Mouse (Mus musculus): ENCODE data around the gene Kcnk15. TPM values are rescaled to one million over a fixed set of nuclear protein-coding genes. Genes with fewer than 3 reads are reported as not detected.

The Kcnk15 gene
- polyA plus RNA-seq, 1 experiment from 2014 or later: not detected

DNA sequence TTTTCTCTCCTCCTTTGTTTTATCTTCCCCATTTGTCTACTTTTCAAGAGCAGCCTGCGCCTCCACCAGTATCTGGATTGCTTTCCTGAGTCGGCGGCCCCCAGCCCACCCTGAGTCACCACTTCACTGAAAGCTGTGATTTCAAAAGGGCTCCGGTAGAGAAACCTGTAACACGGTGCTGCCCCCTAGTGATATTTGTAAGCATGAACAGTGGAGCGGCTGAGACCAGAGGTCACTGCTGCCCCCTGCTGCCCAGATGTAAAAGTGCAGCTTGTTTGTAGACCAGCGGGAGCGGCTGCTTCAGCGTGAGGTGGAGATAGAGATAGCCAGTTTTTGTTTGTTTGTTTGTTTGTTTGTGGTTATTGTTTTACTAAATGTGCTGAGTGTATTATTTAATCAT, 15.4 kb upstream of the Kcnk15 start:
- Histone ChIP-seq H3K27ac (replicated peaks) (no peak overlapping the region), H3K4me1 (no peaks in the 10 kb centered on the region), H3K4me2 (0 out of 2 replicates have a peak overlapping the region, but pooled peaks have one; percentile 19), H3K27me3 (replicated peaks) (no peaks in the 10 kb centered on the region; the same call in 1 of the 2 replicates), H3K9ac (replicated peaks) (no peak overlapping the region), H3K9me3 (replicated peaks) (no peaks in the 10 kb centered on the region), H3K4me3 (replicated peaks) (no peak overlapping the region), H3K36me3 (no peaks in the 10 kb centered on the region)
- WGBS: 29% methylated on average over 9 of the region's 9 CpGs
- peak; percentile 47; the same call in 1 of the 2 replicates for ATAC-seq (ENCODE audit: low FRiP score)

- no peaks in the 10 kb centered on the region; the same call in 1 of the 2 replicates for H3K27me3 ChIP-seq (replicated peaks)
- ATAC-seq (ENCODE audit: low FRiP score): no peak
- H3K9ac ChIP-seq (replicated peaks): no peak overlapping the region
- 58% methylated on average over 6 of the region's 6 CpGs for WGBS
- no peak overlapping the region for H3K4me3 ChIP-seq (replicated peaks)
- no peak overlapping the region for H3K27ac ChIP-seq (replicated peaks)
- H3K4me2 ChIP-seq: no peak overlapping the region
- no peaks in the 10 kb centered on the region for H3K4me1 ChIP-seq
- H3K9me3 ChIP-seq (replicated peaks): no peaks in the 10 kb centered on the region
- H3K36me3 ChIP-seq: no peaks in the 10 kb centered on the region
Observed at GRCm38 (mm10) chr2:163839519-163839918, 13.9 kb upstream of the Kcnk15 start.

DNA sequence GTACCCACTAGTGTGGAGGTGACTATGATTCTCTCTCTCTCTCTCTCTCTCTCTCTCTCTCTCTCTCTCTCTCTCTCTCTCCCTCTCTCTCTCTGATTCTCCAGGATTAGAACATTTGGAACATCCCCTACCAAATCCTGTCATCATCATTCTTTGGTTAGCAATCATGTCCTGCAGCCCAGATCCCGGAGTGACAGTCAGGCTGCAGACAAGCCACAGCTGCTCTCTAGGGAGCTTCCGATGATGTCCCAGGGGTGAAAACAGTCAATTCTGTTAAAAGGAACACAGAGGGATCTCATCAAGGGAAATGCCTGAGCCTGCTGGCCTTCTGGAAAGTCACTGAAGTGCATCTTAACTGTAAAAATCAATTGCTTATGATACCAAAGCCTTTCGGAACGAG, 11.4 kb upstream of the Kcnk15 start:
- Histone ChIP-seq H3K9me3 (replicated peaks) (no peaks in the 10 kb centered on the region), H3K4me2 (no peak overlapping the region), H3K27ac (replicated peaks) (no peak overlapping the region), H3K4me1 (no peaks in the 10 kb centered on the region), H3K9ac (replicated peaks) (no peak overlapping the region), H3K4me3 (replicated peaks) (no peak overlapping the region), H3K27me3 (replicated peaks) (no peaks in the 10 kb centered on the region; the same call in 1 of the 2 replicates), H3K36me3 (no peaks in the 10 kb centered on the region)
- ATAC-seq (ENCODE audit: low FRiP score): no peak
- 55% methylated on average over 4 of the region's 4 CpGs for WGBS

- no peaks in the 10 kb centered on the region for H3K9me3 ChIP-seq (replicated peaks)
- H3K36me3 ChIP-seq: no peaks in the 10 kb centered on the region
- no peak overlapping the region for H3K4me2 ChIP-seq
- peaks cover 15% of the 10 kb centered on the region for H3K4me1 ChIP-seq
- no peak for ATAC-seq (ENCODE audit: low FRiP score)
- H3K27ac ChIP-seq (replicated peaks): no peak overlapping the region
- H3K9ac ChIP-seq (replicated peaks): no peak overlapping the region
- 75% methylated on average over 6 of the region's 6 CpGs for WGBS
- no peak overlapping the region for H3K4me3 ChIP-seq (replicated peaks)
- peaks cover 63% of the 10 kb centered on the region for H3K27me3 ChIP-seq (replicated peaks)
Observed at GRCm38 (mm10) chr2:163857233-163857632, 3.8 kb downstream of the Kcnk15 start.

- no peak overlapping the region for H3K27ac ChIP-seq (replicated peaks)
- H3K4me2 ChIP-seq: peak overlapping the region; percentile 51
- 12% methylated on average over 50 of the region's 50 CpGs for WGBS
- H3K9ac ChIP-seq (replicated peaks): peak overlapping the region; percentile 26; the same call in 1 of the 2 replicates
- peak; percentile 73 for ATAC-seq (ENCODE audit: low FRiP score)
- peaks cover 15% of the 10 kb centered on the region for H3K4me1 ChIP-seq
- no peaks in the 10 kb centered on the region for H3K9me3 ChIP-seq (replicated peaks)
- peaks cover 54% of the 10 kb centered on the region for H3K27me3 ChIP-seq (replicated peaks)
- H3K4me3 ChIP-seq (replicated peaks): peak overlapping the region; percentile 18; the same call in 1 of the 2 replicates
- H3K36me3 ChIP-seq: peaks cover 4% of the 10 kb centered on the region; the same call in 1 of the 2 replicates
Observed at GRCm38 (mm10) chr2:163858254-163858947, 5.0 kb downstream of the Kcnk15 start.

GRCm38 (mm10) chr2:163865311-163865710, 11.9 kb downstream of the Kcnk15 start:
- Histone ChIP-seq H3K9ac (replicated peaks) (no peak overlapping the region), H3K4me2 (no peak overlapping the region), H3K4me1 (peaks cover 8% of the 10 kb centered on the region; the same call in 1 of the 2 replicates), H3K9me3 (replicated peaks) (no peaks in the 10 kb centered on the region), H3K4me3 (replicated peaks) (no peak overlapping the region), H3K27ac (replicated peaks) (no peak overlapping the region), H3K27me3 (replicated peaks) (no peaks in the 10 kb centered on the region), H3K36me3 (peaks cover 4% of the 10 kb centered on the region; the same call in 1 of the 2 replicates)
- 91% methylated on average over 5 of the region's 5 CpGs for WGBS
- ATAC-seq (ENCODE audit: low FRiP score): no peak

- Histone ChIP-seq H3K4me1 (peaks cover 16% of the 10 kb centered on the region), H3K36me3 (peaks cover 4% of the 10 kb centered on the region; the same call in 1 of the 2 replicates), H3K4me2 (no peak overlapping the region), H3K4me3 (replicated peaks) (no peak overlapping the region), H3K27me3 (replicated peaks) (no peaks in the 10 kb centered on the region), H3K9ac (replicated peaks) (no peak overlapping the region), H3K9me3 (replicated peaks) (no peaks in the 10 kb centered on the region), H3K27ac (replicated peaks) (no peak overlapping the region)
- ATAC-seq (ENCODE audit: low FRiP score): no peak
- 91% methylated on average over 9 of the region's 9 CpGs for WGBS
Observed at GRCm38 (mm10) chr2:163866061-163866460, 12.6 kb downstream of the Kcnk15 start.

DNA sequence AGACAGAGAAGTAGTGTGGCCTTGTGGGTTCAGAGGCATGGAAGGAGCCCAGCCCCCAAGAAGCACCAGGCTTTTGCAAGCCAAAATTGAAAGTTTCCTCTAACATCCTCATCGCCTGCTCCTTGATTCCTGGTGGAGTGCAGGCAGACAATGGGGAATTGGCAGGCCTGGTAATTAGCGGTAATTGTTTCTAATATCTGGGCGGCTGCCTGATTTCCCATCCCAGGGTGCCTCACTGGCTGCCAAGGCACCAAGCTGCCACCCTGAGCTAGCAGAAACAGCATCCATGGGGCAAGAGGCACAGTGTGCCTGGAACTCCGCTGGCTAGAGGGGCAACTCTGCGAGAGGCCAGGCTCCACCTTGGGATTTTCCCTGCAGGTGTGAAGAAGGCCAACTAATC, 16.3 kb downstream of the Kcnk15 start:
- ATAC-seq (ENCODE audit: low FRiP score): no peak
- Histone ChIP-seq H3K9me3 (replicated peaks) (no peaks in the 10 kb centered on the region), H3K4me3 (replicated peaks) (no peak overlapping the region), H3K27me3 (replicated peaks) (no peaks in the 10 kb centered on the region), H3K9ac (replicated peaks) (no peak overlapping the region), H3K27ac (replicated peaks) (no peak overlapping the region), H3K4me2 (no peak overlapping the region), H3K4me1 (peaks cover 22% of the 10 kb centered on the region), H3K36me3 (no peaks in the 10 kb centered on the region)
- 44% methylated on average over 5 of the region's 5 CpGs for WGBS

DNA sequence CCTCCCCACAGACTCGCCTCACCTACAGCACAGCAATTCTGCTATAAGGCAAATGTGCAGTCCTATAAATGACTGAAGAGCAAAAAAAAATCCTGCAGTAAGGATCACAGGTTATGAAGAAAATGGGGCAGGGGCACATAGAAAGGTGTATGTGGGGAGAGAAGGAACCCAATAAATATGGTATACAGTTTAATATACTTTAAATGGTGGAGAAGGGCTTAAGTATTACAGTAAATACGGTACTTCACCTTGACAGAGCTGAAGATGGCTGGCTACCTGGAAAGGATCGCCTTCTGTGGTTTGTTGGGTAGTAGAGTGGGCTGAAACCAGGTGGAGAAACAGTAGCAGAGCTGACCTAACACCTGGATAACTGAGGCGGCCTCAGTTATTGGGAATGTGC, 17.8 kb downstream of the Kcnk15 start:
- Histone ChIP-seq H3K36me3 (no peaks in the 10 kb centered on the region), H3K27me3 (replicated peaks) (no peaks in the 10 kb centered on the region), H3K4me3 (replicated peaks) (no peak overlapping the region), H3K27ac (replicated peaks) (no peak overlapping the region), H3K4me1 (peaks cover 37% of the 10 kb centered on the region), H3K9me3 (replicated peaks) (no peaks in the 10 kb centered on the region), H3K4me2 (no peak overlapping the region), H3K9ac (replicated peaks) (no peak overlapping the region)
- 82% methylated on average over 4 of the region's 4 CpGs for WGBS
- ATAC-seq (ENCODE audit: low FRiP score): no peak

- Histone ChIP-seq H3K9ac (replicated peaks) (no peak overlapping the region), H3K4me3 (replicated peaks) (no peak overlapping the region), H3K27ac (replicated peaks) (no peak overlapping the region), H3K4me2 (no peak overlapping the region), H3K27me3 (replicated peaks) (no peaks in the 10 kb centered on the region), H3K9me3 (replicated peaks) (no peaks in the 10 kb centered on the region), H3K36me3 (no peaks in the 10 kb centered on the region), H3K4me1 (peaks cover 43% of the 10 kb centered on the region)
- 59% methylated on average over 3 of the region's 3 CpGs for WGBS
- no peak for ATAC-seq (ENCODE audit: low FRiP score)
Observed at GRCm38 (mm10) chr2:163871906-163872305, 18.5 kb downstream of the Kcnk15 start.

DNA sequence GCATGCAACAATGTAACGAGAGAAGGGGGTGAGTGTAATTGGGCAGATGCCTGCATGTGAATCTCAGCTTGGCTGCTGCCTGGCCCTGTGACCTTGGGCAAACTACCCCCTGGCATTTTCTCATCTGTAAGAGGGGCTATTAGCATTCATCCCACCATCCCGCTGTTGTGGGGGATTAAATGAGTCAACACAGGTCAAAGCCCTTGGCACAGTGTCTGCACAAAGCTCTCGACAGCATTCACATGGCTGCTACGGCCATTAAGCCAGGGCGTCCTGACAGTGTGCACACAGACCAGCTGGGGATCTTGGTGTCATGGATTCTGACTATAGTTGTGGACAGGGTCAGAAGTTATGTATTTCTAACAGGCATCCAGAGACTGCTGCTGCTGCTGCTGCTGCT, 21.4 kb downstream of the Kcnk15 start:
- Histone ChIP-seq H3K4me1 (peaks cover 44% of the 10 kb centered on the region), H3K27ac (replicated peaks) (no peak overlapping the region), H3K4me3 (replicated peaks) (no peak overlapping the region), H3K36me3 (0 out of 2 replicates have a peak, but pooled peaks cover 2% of the 10 kb centered on the region), H3K9me3 (replicated peaks) (no peaks in the 10 kb centered on the region), H3K9ac (replicated peaks) (0 out of 2 replicates have a peak overlapping the region, but pooled peaks have one; percentile 1), H3K27me3 (replicated peaks) (no peaks in the 10 kb centered on the region), H3K4me2 (no peak overlapping the region)
- WGBS: 24% methylated on average over 5 of the region's 5 CpGs
- peak; percentile 55; the same call in 1 of the 2 replicates for ATAC-seq (ENCODE audit: low FRiP score)

DNA sequence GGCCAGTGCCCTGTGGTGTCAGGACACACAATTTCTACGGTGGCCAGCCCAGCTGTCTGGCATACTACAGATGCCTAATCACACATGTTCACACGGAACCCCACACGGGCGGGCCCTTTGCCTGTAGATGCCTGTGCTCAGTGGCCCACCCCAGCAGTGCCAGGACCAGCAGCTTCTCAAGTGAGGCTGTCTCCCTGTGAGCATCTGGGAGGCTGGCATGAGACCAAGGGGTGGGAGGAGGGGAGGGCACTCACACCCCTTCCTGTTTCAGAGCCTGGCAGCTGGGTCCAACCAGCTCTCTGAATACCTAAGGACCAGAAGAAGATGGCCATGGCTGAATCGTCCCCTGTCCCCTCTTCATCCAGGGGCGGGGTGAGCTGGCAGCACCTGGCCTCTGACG, 22.0 kb downstream of the Kcnk15 start:
- H3K27ac ChIP-seq (replicated peaks): no peak overlapping the region; the same call in 1 of the 2 replicates
- peaks cover 38% of the 10 kb centered on the region for H3K4me1 ChIP-seq
- no peaks in the 10 kb centered on the region for H3K9me3 ChIP-seq (replicated peaks)
- WGBS: 45% methylated on average over 7 of the region's 7 CpGs
- H3K36me3 ChIP-seq: 0 out of 2 replicates have a peak, but pooled peaks cover 2% of the 10 kb centered on the region
- H3K9ac ChIP-seq (replicated peaks): no peak overlapping the region
- no peaks in the 10 kb centered on the region for H3K27me3 ChIP-seq (replicated peaks)
- ATAC-seq (ENCODE audit: low FRiP score): peak; percentile 46
- no peak overlapping the region for H3K4me2 ChIP-seq
- no peak overlapping the region for H3K4me3 ChIP-seq (replicated peaks)
